Mouse (Mus musculus) midbrain, embryonic 13.5 days (tissue): ENCODE results near the gene Alg1. TPM values are rescaled to one million over a fixed set of nuclear protein-coding genes. Genes with fewer than 3 reads are reported as not detected.

Source experiments
- ATAC-seq: fragments of 200-750 bp; cut with Nextera tagmentation; 2 replicates; pipeline ENCODE4 v1.8.0; 2017; ENCODE audit warnings: mild to moderate bottlenecking, moderate TSS enrichment, moderate library complexity
- H3K27ac ChIP-seq: fragments of 300-500 bp; sonication (generic); 2 replicates; pipeline ENCODE4 v1.5.1; 2015; ENCODE audit warnings: inconsistent platforms, mild to moderate bottlenecking, moderate library complexity
- H3K27me3 ChIP-seq: fragments of 300-500 bp; sonication (generic); 2 replicates; pipeline ENCODE4 v1.6.1; 2015; ENCODE audit warnings: mild to moderate bottlenecking, inconsistent platforms
- H3K36me3 ChIP-seq: fragments of 300-500 bp; sonication (generic); 2 replicates; pipeline ENCODE4 v1.6.1; 2015; ENCODE audit warnings: mild to moderate bottlenecking, inconsistent platforms
- H3K4me1 ChIP-seq: fragments of 300-500 bp; sonication (generic); replicated peaks from 2 replicates; pipeline ENCODE4 v1.6.1; 2015; ENCODE audit warnings: inconsistent platforms
- H3K4me2 ChIP-seq: fragments of 300-500 bp; sonication (generic); replicated peaks from 2 replicates; pipeline ENCODE4 v1.6.1; 2015; ENCODE audit warnings: moderate library complexity, mild to moderate bottlenecking, inconsistent platforms
- H3K4me3 ChIP-seq: fragments of 300-500 bp; sonication (generic); replicated peaks from 2 replicates; pipeline ENCODE4 v1.5.1; 2015; ENCODE audit warnings: mild to moderate bottlenecking, inconsistent platforms
- H3K9ac ChIP-seq: fragments of 300-500 bp; sonication (generic); replicated peaks from 2 replicates; pipeline ENCODE4 v1.6.1; 2015; ENCODE audit warnings: mild to moderate bottlenecking, inconsistent platforms
- H3K9me3 ChIP-seq: fragments of 300-500 bp; sonication (generic); 2 replicates; pipeline ENCODE4 v1.6.1; 2016; ENCODE audit warnings: mild to moderate bottlenecking, inconsistent platforms
- WGBS: fragments of 180-500 bp; shearing (Covaris S2); methylation state at CpG from one replicate; pipeline ENCODE4 v1.1.7; 2015; 5-methylcytosine and 5-hydroxymethylcytosine counted together
- polyA plus RNA-seq: library from polyadenylated mRNA; unstranded; fragments of >200 nt; fragmentation: Nextera tagmentation; extraction: Ambion mirVana; gene quantifications from 2 replicates; pipeline ENCODE4 v1.2.1, GENCODE M21; 2015

The Alg1 gene
- polyA plus RNA-seq = 30.8 and 35.3 TPM in 2 replicates

- H3K4me2 ChIP-seq = peak within 1 kb of the TSS; percentile 90
- no peaks in the 10 kb centered on the region for H3K9me3 ChIP-seq
- H3K36me3 ChIP-seq = peaks cover 4% of the 10 kb centered on the region
- ATAC-seq = peak; percentile 93
- peak within 1 kb of the TSS; percentile 87 for H3K9ac ChIP-seq
- H3K4me3 ChIP-seq = peak within 1 kb of the TSS; percentile 88
- H3K27ac ChIP-seq = peak within 1 kb of the TSS; percentile 59; the same call in 1 of the 2 replicates
- WGBS = 4% methylated on average over 47 of the region's 47 CpGs
- H3K27me3 ChIP-seq = no peaks in the 10 kb centered on the region
- H3K4me1 ChIP-seq = peaks cover 11% of the 10 kb centered on the region
These were observed at the start of gene Alg1 for GRCm38 (mm10) chr16:5233418-5234313. Alg1 (plus strand) TSS chr16:5233621.

GRCm38 (mm10) chr16:5184101-5184500 lies 49.3 kb upstream of the Alg1 start:
- Histone ChIP-seq H3K4me3 (no peak overlapping the region), H3K36me3 (no peaks in the 10 kb centered on the region), H3K9ac (no peak overlapping the region), H3K27ac (no peak overlapping the region), H3K27me3 (no peaks in the 10 kb centered on the region), H3K9me3 (no peaks in the 10 kb centered on the region), H3K4me2 (no peak overlapping the region), H3K4me1 (no peaks in the 10 kb centered on the region)
- 65% methylated on average over 8 of the region's 8 CpGs for WGBS
- no peak for ATAC-seq

GRCm38 (mm10) chr16:5184956-5185355 lies 48.5 kb upstream of the Alg1 start:
- Histone ChIP-seq H3K4me2 (no peak overlapping the region), H3K27ac (no peak overlapping the region), H3K36me3 (no peaks in the 10 kb centered on the region), H3K27me3 (no peaks in the 10 kb centered on the region), H3K9me3 (no peaks in the 10 kb centered on the region), H3K9ac (no peak overlapping the region), H3K4me1 (no peaks in the 10 kb centered on the region), H3K4me3 (no peak overlapping the region)
- WGBS = 86% methylated on average over 5 of the region's 5 CpGs
- no peak for ATAC-seq

DNA sequence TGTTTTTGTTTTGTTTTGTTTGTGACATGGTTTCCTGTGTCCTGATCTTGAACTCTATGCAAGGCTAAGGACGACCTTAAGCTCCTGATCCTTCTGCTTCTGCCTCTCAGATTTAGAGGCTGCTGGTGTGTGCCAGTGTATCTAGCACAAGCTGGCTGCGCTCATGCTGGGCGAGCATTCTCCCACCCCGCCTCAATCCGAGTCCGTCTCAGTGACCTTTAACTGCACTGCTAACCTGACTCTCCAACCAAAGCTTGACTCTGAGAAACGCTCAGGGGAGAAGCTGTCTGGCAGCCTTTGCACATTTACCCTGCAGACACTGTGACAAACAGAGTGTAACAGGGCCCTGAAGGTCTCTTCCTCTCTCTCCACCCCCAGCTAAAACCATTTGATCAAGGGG lies 47.7 kb upstream of the Alg1 start:
- no peaks in the 10 kb centered on the region for H3K36me3 ChIP-seq
- WGBS = 66% methylated on average over 7 of the region's 7 CpGs
- H3K9ac ChIP-seq = no peak overlapping the region
- no peaks in the 10 kb centered on the region for H3K27me3 ChIP-seq
- no peak overlapping the region for H3K4me3 ChIP-seq
- H3K4me1 ChIP-seq = no peaks in the 10 kb centered on the region
- H3K27ac ChIP-seq = no peak overlapping the region
- H3K9me3 ChIP-seq = no peaks in the 10 kb centered on the region
- ATAC-seq = no peak
- no peak overlapping the region for H3K4me2 ChIP-seq

DNA sequence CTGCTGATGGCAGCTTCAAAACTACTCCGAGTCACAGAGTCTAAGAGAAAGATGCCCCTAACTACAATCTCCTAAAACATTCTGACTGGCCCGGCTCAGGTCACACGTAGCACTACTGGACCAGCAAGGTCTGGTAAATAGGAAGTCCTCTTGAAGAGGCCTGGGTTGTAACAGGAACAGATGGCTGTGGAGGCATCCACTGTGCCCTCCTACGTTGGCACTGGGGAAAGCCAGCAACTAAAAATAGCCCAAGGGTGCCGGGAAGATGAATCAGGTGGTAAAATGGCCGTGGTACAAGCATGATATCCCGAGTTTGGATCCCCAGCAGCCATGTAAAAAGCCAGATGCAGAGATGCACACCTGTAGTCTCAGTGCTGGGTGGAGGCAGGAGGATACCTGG lies 47.2 kb upstream of the Alg1 start:
- H3K4me3 ChIP-seq = no peak overlapping the region
- no peak for ATAC-seq
- H3K9ac ChIP-seq = no peak overlapping the region
- no peak overlapping the region for H3K27ac ChIP-seq
- no peaks in the 10 kb centered on the region for H3K9me3 ChIP-seq
- H3K4me1 ChIP-seq = no peaks in the 10 kb centered on the region
- H3K36me3 ChIP-seq = no peaks in the 10 kb centered on the region
- H3K4me2 ChIP-seq = no peak overlapping the region
- WGBS = 79% methylated on average over 7 of the region's 7 CpGs
- no peaks in the 10 kb centered on the region for H3K27me3 ChIP-seq

GRCm38 (mm10) chr16:5195080-5195479 lies 38.3 kb upstream of the Alg1 start:
- ATAC-seq = no peak
- 32% methylated on average over 6 of the region's 6 CpGs for WGBS
- Histone ChIP-seq H3K9me3 (no peaks in the 10 kb centered on the region), H3K4me1 (no peaks in the 10 kb centered on the region), H3K9ac (no peak overlapping the region), H3K27ac (no peak overlapping the region), H3K4me3 (no peak overlapping the region), H3K36me3 (peaks cover 9% of the 10 kb centered on the region), H3K4me2 (no peak overlapping the region), H3K27me3 (no peaks in the 10 kb centered on the region)

GRCm38 (mm10) chr16:5202681-5203080 lies 30.7 kb upstream of the Alg1 start:
- Histone ChIP-seq H3K4me3 (peak overlapping the region; percentile 86), H3K9me3 (no peaks in the 10 kb centered on the region), H3K4me1 (peaks cover 11% of the 10 kb centered on the region), H3K4me2 (peak overlapping the region; percentile 96), H3K9ac (no peak overlapping the region), H3K36me3 (peaks cover 6% of the 10 kb centered on the region), H3K27me3 (peaks cover 20% of the 10 kb centered on the region), H3K27ac (no peak overlapping the region)
- 13% methylated on average over 4 of the region's 4 CpGs for WGBS
- ATAC-seq = no peak

- peak; percentile 71 for ATAC-seq
- Histone ChIP-seq H3K27ac (no peak overlapping the region), H3K4me2 (peak overlapping the region; percentile 96), H3K27me3 (peaks cover 20% of the 10 kb centered on the region), H3K4me1 (peaks cover 11% of the 10 kb centered on the region), H3K9ac (peak overlapping the region; percentile 69), H3K36me3 (peaks cover 6% of the 10 kb centered on the region), H3K9me3 (no peaks in the 10 kb centered on the region), H3K4me3 (peak overlapping the region; percentile 86)
- 2% methylated on average over 36 of the region's 36 CpGs for WGBS
These were observed 30.2 kb upstream of the Alg1 start for GRCm38 (mm10) chr16:5203200-5203599.

DNA sequence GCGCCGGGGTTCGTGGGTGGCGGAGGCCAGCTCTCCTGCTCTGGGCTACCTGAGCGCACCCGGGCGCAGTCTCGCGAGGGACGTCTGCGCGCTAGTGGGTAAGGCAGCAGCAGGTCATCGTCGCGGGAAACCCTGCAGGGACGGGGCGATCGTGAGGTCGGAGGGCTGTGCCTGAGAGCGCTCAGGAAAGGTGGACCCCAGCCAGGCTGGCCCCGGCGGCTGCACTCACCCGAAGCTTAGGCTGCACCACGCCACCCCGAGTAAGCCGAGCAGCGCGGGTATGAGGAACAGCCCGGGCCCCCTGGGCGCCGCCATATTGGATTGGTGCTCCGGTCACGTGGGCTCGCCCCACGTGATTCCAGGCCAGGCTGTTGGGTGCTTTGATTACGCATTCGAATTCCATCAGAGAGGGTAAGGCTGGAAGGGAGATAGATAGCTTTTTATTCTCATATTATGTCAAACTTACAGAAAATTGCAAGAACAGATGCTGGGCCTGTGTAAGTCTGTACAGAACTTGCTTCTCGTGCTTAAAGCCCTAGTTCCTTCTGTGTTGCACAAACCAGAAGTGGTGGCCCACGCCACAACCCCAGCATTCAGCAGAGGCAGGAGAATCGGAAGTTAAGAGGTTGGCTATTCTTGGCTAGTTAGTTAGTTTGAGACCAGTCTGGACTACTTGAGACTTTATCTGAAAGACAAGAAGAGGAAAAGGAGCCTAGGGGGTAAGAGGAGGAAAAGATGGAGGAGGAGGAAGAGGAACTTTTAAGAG lies 29.6 kb upstream of the Alg1 start, which contains the start of gene Nagpa:
Gene Nagpa, minus strand, starts transcription at position 345 of the 766 bp plus-strand sequence.
- H3K4me2 ChIP-seq = peak within 1 kb of the TSS; percentile 96
- H3K27ac ChIP-seq = no peak within 1 kb of the TSS
- H3K36me3 ChIP-seq = peaks cover 2% of the 10 kb centered on the region
- peak within 1 kb of the TSS; percentile 69 for H3K9ac ChIP-seq
- H3K4me3 ChIP-seq = peak within 1 kb of the TSS; percentile 86
- WGBS = 5% methylated on average over 35 of the region's 40 CpGs
- ATAC-seq = peak; percentile 93
- no peaks in the 10 kb centered on the region for H3K9me3 ChIP-seq
- H3K27me3 ChIP-seq = peaks cover 20% of the 10 kb centered on the region
- peaks cover 11% of the 10 kb centered on the region for H3K4me1 ChIP-seq

DNA sequence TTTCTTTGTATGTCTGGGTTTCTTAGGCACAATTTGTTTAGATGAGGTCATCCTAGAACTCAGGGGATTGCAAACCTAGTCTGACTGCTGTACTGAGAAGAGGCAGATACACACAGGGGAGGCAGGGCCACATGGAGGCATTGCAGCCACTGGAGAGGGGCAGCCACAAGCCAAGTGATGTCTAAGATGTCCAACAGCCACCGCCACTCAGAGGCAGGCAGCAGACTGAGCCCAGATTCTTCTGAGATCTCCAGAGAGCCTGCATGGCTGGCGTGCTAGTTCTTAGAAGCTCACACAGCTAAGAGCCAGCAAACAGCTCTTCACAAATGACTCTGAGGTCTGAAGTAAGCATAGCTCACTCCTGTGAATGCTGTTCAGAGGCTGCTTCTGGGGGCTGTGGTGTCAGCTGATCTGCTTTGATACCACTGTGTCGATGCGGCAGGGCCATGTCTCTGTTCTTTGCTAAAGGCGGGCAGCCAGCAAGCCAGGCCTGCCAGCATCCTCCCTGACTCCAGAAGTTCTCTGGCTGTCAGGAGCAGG lies 27.9 kb upstream of the Alg1 start:
- Histone ChIP-seq H3K9me3 (no peaks in the 10 kb centered on the region), H3K4me3 (no peak overlapping the region), H3K4me2 (no peak overlapping the region), H3K4me1 (peaks cover 11% of the 10 kb centered on the region), H3K36me3 (no peaks in the 10 kb centered on the region), H3K27ac (no peak overlapping the region), H3K27me3 (peaks cover 20% of the 10 kb centered on the region), H3K9ac (no peak overlapping the region)
- WGBS = 92% methylated on average over 5 of the region's 5 CpGs
- no peak for ATAC-seq

- peaks cover 20% of the 10 kb centered on the region for H3K27me3 ChIP-seq
- H3K9ac ChIP-seq = no peak overlapping the region
- 80% methylated on average over 5 of the region's 5 CpGs for WGBS
- H3K36me3 ChIP-seq = no peaks in the 10 kb centered on the region
- no peak overlapping the region for H3K27ac ChIP-seq
- no peak overlapping the region for H3K4me2 ChIP-seq
- peaks cover 11% of the 10 kb centered on the region for H3K4me1 ChIP-seq
- H3K9me3 ChIP-seq = no peaks in the 10 kb centered on the region
- no peak overlapping the region for H3K4me3 ChIP-seq
- no peak for ATAC-seq
These were observed 27.4 kb upstream of the Alg1 start for GRCm38 (mm10) chr16:5206051-5206450.

DNA sequence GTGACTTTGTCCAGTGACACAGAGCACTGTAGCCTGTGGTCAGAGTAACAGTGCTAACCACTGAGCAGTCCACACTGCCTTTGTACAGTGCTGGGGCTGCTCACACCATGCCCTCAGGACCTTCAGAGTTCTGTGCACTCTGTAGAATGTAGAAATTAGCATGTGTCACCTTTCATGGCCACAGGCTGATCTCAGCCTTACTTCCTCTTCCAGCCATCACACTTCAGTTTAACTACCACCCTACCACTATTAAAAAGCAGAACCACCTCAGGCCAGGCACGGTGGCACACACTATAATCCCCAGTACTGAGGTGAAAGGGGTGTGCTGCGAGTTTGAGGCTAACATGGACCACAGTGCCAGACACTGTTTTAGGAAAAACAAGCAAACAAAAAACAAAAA lies 23.1 kb upstream of the Alg1 start:
- no peak overlapping the region for H3K4me3 ChIP-seq
- H3K4me1 ChIP-seq = no peaks in the 10 kb centered on the region
- ATAC-seq = no peak
- peaks cover 4% of the 10 kb centered on the region for H3K27me3 ChIP-seq
- no peak overlapping the region for H3K4me2 ChIP-seq
- no peak overlapping the region for H3K9ac ChIP-seq
- no peak overlapping the region for H3K27ac ChIP-seq
- no peaks in the 10 kb centered on the region for H3K36me3 ChIP-seq
- H3K9me3 ChIP-seq = no peaks in the 10 kb centered on the region
- 75% methylated on average over 2 of the region's 2 CpGs for whole genome bisulfite sequencing
